Mouse (Mus musculus) 416B (cell line): ENCODE results near the gene Coq7.

Source experiments
- DNase-seq: peaks from one replicate; pipeline ENCODE4 v3.0.0; 2011; ENCODE audit warnings: low read depth

The Coq7 gene

GRCm38 (mm10) chr7:118461400-118462136 is 71.6 kb downstream of the Coq7 start:
- DNase-seq: no peak
